Mouse (Mus musculus) forebrain, postnatal 0 days (tissue): ENCODE measurements around the gene Gla. TPM values are rescaled to one million over a fixed set of nuclear protein-coding genes. Genes with fewer than 3 reads are reported as not detected.

Experiments used
- ATAC-seq: fragments of 200-750 bp; cut with Nextera tagmentation; 2 replicates; pipeline ENCODE4 v1.8.0; 2017; ENCODE audit warnings: mild to moderate bottlenecking, moderate library complexity
- DNase-seq: peaks from one replicate; pipeline ENCODE4 v3.0.0-alpha.2; 2015
- H3K27ac ChIP-seq: fragments of 300-500 bp; sonication (generic); 2 replicates; pipeline ENCODE4 v1.5.1; 2014; ENCODE audit warnings: low read depth, mild to moderate bottlenecking, antibody characterized with exemption, low read length, moderate library complexity, mixed read lengths
- H3K27me3 ChIP-seq: fragments of 300-500 bp; sonication (generic); 2 replicates; pipeline ENCODE4 v1.6.1; 2014; ENCODE audit warnings: mild to moderate bottlenecking, low read length, mixed read lengths; ENCODE audit not compliant: insufficient read depth
- H3K36me3 ChIP-seq: fragments of 300-500 bp; sonication (generic); 2 replicates; pipeline ENCODE4 v1.6.1; 2014; ENCODE audit warnings: mild to moderate bottlenecking, moderate library complexity; ENCODE audit not compliant: insufficient read depth
- H3K4me1 ChIP-seq: fragments of 300-500 bp; sonication (generic); 2 replicates; pipeline ENCODE4 v1.6.1; 2014; ENCODE audit warnings: antibody characterized with exemption; ENCODE audit not compliant: insufficient read depth
- H3K4me2 ChIP-seq: fragments of 300-500 bp; sonication (generic); 2 replicates; pipeline ENCODE4 v1.6.1; 2014; ENCODE audit warnings: low read depth, mild to moderate bottlenecking, moderate library complexity
- H3K4me3 ChIP-seq: fragments of 300-500 bp; sonication (generic); 2 replicates; pipeline ENCODE4 v1.5.1; 2014; ENCODE audit warnings: low read depth, low read length, mixed read lengths
- H3K9ac ChIP-seq: fragments of 300-500 bp; sonication (generic); 2 replicates; pipeline ENCODE4 v1.6.1; 2014; ENCODE audit warnings: mild to moderate bottlenecking
- H3K9me3 ChIP-seq: fragments of 300-500 bp; sonication (generic); 2 replicates; pipeline ENCODE4 v1.6.1; 2016; ENCODE audit warnings: low read length
- CTCF ChIP-seq: sonication (generic); IDR thresholded peaks from 2 replicates; pipeline ENCODE4 v1.5.1; 2016; ENCODE audit warnings: antibody characterized with exemption, control low read depth, low read depth
- WGBS: fragments of 180-500 bp; shearing (Covaris S2); extraction: QIAGEN DNeasy Blood & Tissue Kit; methylation state at CpG from one replicate; pipeline ENCODE4 v1.1.7; 2014; 5-methylcytosine and 5-hydroxymethylcytosine counted together
- polyA plus RNA-seq: library from polyadenylated mRNA; unstranded; fragments of >200 nt; fragmentation: Nextera tagmentation; extraction: Ambion mirVana; gene quantifications from 2 replicates; pipeline ENCODE4 v1.2.1, GENCODE M21; 2015
- total RNA-seq: library from RNA; depleted of rRNA; stranded (reverse); fragments of >200 nt; gene quantifications from 2 replicates; pipeline ENCODE4 v1.2.3, GENCODE M21; 2014

The Gla gene
- total and polyA plus RNA-seq, 2 experiments from 2014 or later = 4.3 to 5.8 TPM

DNA sequence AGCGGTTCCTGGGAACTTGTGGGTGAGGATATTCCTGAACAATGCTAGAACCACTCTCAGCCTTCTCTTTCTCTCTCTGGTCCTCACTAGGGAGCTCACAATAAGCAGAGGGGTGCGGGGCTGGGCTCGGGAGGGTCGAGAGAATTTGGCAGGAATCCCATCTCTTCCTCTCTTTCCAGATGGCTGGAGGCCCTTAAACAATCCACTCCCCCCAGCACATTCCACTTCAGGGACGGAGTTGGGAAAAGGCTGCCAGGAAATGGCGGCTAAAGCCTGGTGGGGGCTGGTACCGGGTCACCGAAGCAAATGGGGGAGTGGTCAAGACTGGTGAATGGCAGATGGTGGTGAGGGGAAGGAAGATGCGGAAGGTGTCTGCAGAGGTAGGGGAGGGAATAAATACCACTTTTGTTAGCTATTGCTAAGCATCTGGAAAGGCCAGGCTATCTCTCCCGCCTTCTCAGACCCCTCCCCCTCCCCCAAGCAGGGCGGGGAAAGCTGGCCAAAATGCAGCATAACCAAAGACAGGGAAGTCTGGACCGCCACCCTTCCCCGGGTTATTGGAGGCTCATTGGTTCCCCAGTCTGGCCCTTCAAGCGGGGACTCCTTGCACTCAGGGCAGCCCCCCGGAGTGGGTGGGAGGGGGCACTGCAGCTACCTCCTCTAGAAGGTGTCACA, 11.5 kb upstream of the Gla start:
- no peak for TF ChIP-seq CTCF
- H3K4me2 ChIP-seq = peak overlapping the region; percentile 47
- no peaks in the 10 kb centered on the region for H3K27me3 ChIP-seq
- H3K4me1 ChIP-seq = no peaks in the 10 kb centered on the region
- DNase-seq = peak; percentile 69
- H3K9me3 ChIP-seq = no peaks in the 10 kb centered on the region
- H3K4me3 ChIP-seq = peak overlapping the region; percentile 34
- peak; percentile 85 for ATAC-seq
- peak overlapping the region; percentile 51 for H3K9ac ChIP-seq
- H3K27ac ChIP-seq = peak overlapping the region; percentile 72
- H3K36me3 ChIP-seq = 0 out of 2 replicates have a peak, but pooled peaks cover under 1% of the 10 kb centered on the region
- WGBS = 29% methylated on average over 15 of the region's 15 CpGs

DNA sequence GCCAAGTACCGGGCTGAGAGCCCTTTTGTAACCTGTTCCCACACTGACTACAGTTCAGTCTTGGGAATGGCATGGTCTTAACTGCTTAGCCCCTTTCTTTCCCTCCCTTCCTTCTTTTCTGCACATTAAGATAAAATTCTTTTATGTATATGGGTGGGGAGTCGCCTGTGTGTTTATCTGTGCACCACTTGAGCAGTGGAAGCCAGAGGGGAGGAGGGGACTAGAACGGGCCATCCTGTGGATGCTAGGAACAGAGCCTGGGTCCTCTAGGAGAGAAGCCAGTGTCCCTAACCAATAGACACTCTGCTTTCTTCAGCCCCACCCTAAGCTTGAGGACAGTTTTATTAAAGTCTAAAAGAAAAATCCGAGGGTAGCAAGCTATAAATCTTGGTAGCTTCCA, 10.1 kb upstream of the Gla start:
- H3K36me3 ChIP-seq = 0 out of 2 replicates have a peak, but pooled peaks cover 4% of the 10 kb centered on the region
- no peaks in the 10 kb centered on the region for H3K9me3 ChIP-seq
- ATAC-seq = no peak
- no peak overlapping the region for H3K4me3 ChIP-seq
- H3K9ac ChIP-seq = no peak overlapping the region
- whole genome bisulfite sequencing = 85% methylated on average over 4 of the region's 4 CpGs
- no peak overlapping the region for H3K27ac ChIP-seq
- no peak for TF ChIP-seq CTCF
- no peak overlapping the region for H3K4me2 ChIP-seq
- H3K27me3 ChIP-seq = no peaks in the 10 kb centered on the region
- DNase-seq = no peak
- no peaks in the 10 kb centered on the region for H3K4me1 ChIP-seq

- peak; percentile 67 for TF ChIP-seq CTCF
- Histone ChIP-seq H3K36me3 (0 out of 2 replicates have a peak, but pooled peaks cover 4% of the 10 kb centered on the region), H3K27me3 (no peaks in the 10 kb centered on the region), H3K9me3 (no peaks in the 10 kb centered on the region), H3K4me1 (no peaks in the 10 kb centered on the region), H3K27ac (no peak overlapping the region), H3K9ac (no peak overlapping the region), H3K4me2 (no peak overlapping the region), H3K4me3 (no peak overlapping the region)
- WGBS = 36% methylated on average over 4 of the region's 4 CpGs
- ATAC-seq (peak; percentile 28; the same call in 1 of the 2 replicates), DNase-seq (peak; percentile 60)
These were observed 8.5 kb upstream of the Gla start for GRCm38 (mm10) chrX:134609472-134609871.

DNA sequence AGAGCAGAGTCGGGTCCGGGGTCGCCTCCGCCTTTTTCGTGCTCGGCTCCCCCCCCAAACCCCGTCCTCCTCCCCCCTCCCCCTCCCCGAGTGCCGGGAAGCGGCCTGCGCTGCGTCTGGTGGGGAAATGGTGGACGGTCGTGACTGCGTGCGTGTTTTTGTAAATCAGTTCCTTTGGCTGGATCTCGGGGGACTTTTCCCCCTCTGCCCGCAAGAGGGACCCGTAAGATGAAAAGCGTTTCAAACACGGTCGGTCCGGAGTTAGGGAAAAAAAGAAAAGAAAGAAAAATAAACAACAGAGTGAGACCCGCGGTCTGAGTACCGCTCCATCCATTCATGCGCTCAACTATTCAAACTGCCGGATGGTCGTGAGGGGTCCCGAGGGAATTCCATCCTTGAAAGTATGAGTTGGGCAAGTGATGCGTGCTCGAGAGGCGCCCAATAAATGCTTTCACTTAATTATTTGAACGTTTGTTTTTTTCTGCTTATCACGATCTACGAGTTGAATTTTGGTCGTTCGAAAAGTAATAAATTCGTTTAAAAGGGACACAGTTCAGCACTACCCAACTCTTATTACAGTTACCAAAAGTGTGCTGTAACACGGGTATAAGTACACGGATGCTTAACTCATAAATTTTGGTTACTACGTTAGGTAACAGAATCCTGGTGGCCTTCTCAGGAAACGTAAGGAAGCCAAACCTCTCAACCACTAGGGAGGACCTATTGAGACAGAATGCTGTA, 625 bp upstream of the Gla start:
- Histone ChIP-seq H3K27ac (peak overlapping the region; percentile 93), H3K36me3 (no peaks in the 10 kb centered on the region), H3K4me2 (peak overlapping the region; percentile 41), H3K4me3 (peak overlapping the region; percentile 56), H3K27me3 (no peaks in the 10 kb centered on the region), H3K9me3 (no peaks in the 10 kb centered on the region), H3K9ac (peak overlapping the region; percentile 64), H3K4me1 (no peaks in the 10 kb centered on the region)
- peak; percentile 31; the same call in 1 of the 2 replicates for TF ChIP-seq CTCF
- 25% methylated on average over 43 of the region's 43 CpGs for WGBS
- DNase-seq (no peak), ATAC-seq (peak; percentile 82)

GRCm38 (mm10) chrX:134599922-134600565, 881 bp downstream of the Gla start:
- no peak for ATAC-seq
- H3K9ac ChIP-seq = peak overlapping the region; percentile 50
- DNase-seq = no peak
- peak overlapping the region; percentile 56 for H3K4me3 ChIP-seq
- no peak for TF ChIP-seq CTCF
- H3K4me1 ChIP-seq = no peaks in the 10 kb centered on the region
- 39% methylated on average over 10 of the region's 10 CpGs for WGBS
- peak overlapping the region; percentile 69 for H3K27ac ChIP-seq
- no peaks in the 10 kb centered on the region for H3K36me3 ChIP-seq
- peak overlapping the region; percentile 48 for H3K4me2 ChIP-seq
- H3K9me3 ChIP-seq = no peaks in the 10 kb centered on the region
- no peaks in the 10 kb centered on the region for H3K27me3 ChIP-seq

DNA sequence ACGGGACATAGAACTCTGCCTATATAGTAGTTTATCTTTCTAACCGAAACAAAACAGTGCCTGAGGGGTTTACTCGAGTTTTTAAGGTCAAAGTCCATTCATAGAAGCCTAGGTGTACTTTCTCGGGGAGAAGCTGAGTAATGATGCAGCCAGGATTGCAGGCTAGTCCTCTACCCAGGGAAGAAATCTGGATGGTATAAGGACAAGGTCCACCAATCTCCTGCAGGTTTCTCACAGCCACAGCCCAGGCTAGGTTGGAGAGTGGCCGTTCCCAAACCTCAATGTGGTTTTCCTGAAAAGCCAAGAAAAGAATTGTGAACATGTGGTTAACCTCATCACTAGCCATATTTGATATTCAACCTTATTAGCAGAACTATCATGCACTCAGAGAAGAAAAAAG, 11.1 kb downstream of the Gla start:
- Histone ChIP-seq H3K27me3 (no peaks in the 10 kb centered on the region), H3K27ac (no peak overlapping the region)
- WGBS = 65% methylated on average over 5 of the region's 5 CpGs

More for the DNA sequence above, 11.1 kb downstream of the Gla start:
- ATAC-seq = no peak
- DNase-seq = no peak
- no peak overlapping the region for H3K4me3 ChIP-seq
- H3K4me1 ChIP-seq = 0 out of 2 replicates have a peak, but pooled peaks cover 3% of the 10 kb centered on the region
- H3K36me3 ChIP-seq = no peaks in the 10 kb centered on the region
- no peaks in the 10 kb centered on the region for H3K9me3 ChIP-seq
- no peak for TF ChIP-seq CTCF
- H3K9ac ChIP-seq = no peak overlapping the region
- H3K4me2 ChIP-seq = no peak overlapping the region
